Mouse (Mus musculus): Measurements from ENCODE around the gene Reep1. TPM values are rescaled to one million over a fixed set of nuclear protein-coding genes. Genes with fewer than 3 reads are reported as not detected.

Reep1 gene
- polyA plus RNA-seq, 1 experiment = 82.1 TPM

GRCm38 (mm10) chr6:71812820-71813219, 105.5 kb downstream of the Reep1 start:
- no peak overlapping the region for H3K27ac ChIP-seq (ENCODE audit: insufficient read depth, low read length)
- no peak overlapping the region for H3K4me3 ChIP-seq (replicated peaks; ENCODE audit: insufficient read depth, low read depth, low read length)
- H3K27me3 ChIP-seq (ENCODE audit: control insufficient read depth, insufficient read depth, low read length) = no peaks in the 10 kb centered on the region
- no peak for DNase-seq
- TF ChIP-seq POLR2A (IDR thresholded peaks at IDR 0.05; ENCODE audit: borderline replicate concordance, insufficient read depth, low read length) = no peak
- TF ChIP-seq CTCF (IDR thresholded peaks at IDR 0.05; ENCODE audit: borderline replicate concordance, insufficient read depth, low read depth, low read length) = no peak
- WGBS = 87% methylated on average over 2 of the region's 2 CpGs
- H3K4me1 ChIP-seq (ENCODE audit: control insufficient read depth, insufficient read depth, low read length) = no peaks in the 10 kb centered on the region

- Histone ChIP-seq H3K27ac (ENCODE audit: insufficient read depth, low read length) (no peak overlapping the region), H3K4me3 (replicated peaks; ENCODE audit: insufficient read depth, low read depth, low read length) (no peak overlapping the region), H3K27me3 (ENCODE audit: control insufficient read depth, insufficient read depth, low read length) (no peaks in the 10 kb centered on the region), H3K4me1 (ENCODE audit: control insufficient read depth, insufficient read depth, low read length) (peaks cover 4% of the 10 kb centered on the region; the same call in 1 of the 2 replicates)
- WGBS = 57% methylated on average over 5 of the region's 5 CpGs
- no peak for DNase-seq
- no peak for TF ChIP-seq CTCF (IDR thresholded peaks at IDR 0.05; ENCODE audit: borderline replicate concordance, insufficient read depth, low read depth, low read length)
- no peak for TF ChIP-seq POLR2A (IDR thresholded peaks at IDR 0.05; ENCODE audit: borderline replicate concordance, insufficient read depth, low read length)
Observed at GRCm38 (mm10) chr6:71819764-71820292, 112.5 kb downstream of the Reep1 start.

- under 1% methylated on average over 7 of the region's 7 CpGs for WGBS
Observed at GRCm38 (mm10) chr6:71823085-71823484, 115.7 kb downstream of the Reep1 start.

GRCm38 (mm10) chr6:71823488-71823887, 116.1 kb downstream of the Reep1 start:
- DNase-seq = peak; percentile 88 to 91
- H3K27me3 ChIP-seq (ENCODE audit: control insufficient read depth, insufficient read depth, low read length) = no peaks in the 10 kb centered on the region
- peaks cover 4% of the 10 kb centered on the region; the same call in 1 of the 2 replicates for H3K4me1 ChIP-seq (ENCODE audit: control insufficient read depth, insufficient read depth, low read length)
- TF ChIP-seq CTCF (IDR thresholded peaks at IDR 0.05; ENCODE audit: borderline replicate concordance, insufficient read depth, low read depth, low read length) = no peak
- peak; percentile 79; the same call in 1 of the 2 replicates for TF ChIP-seq POLR2A (IDR thresholded peaks at IDR 0.05; ENCODE audit: borderline replicate concordance, insufficient read depth, low read length)
- H3K27ac ChIP-seq (ENCODE audit: insufficient read depth, low read length) = peak overlapping the region; percentile 54; the same call in 1 of the 2 replicates
- H3K4me3 ChIP-seq (replicated peaks; ENCODE audit: insufficient read depth, low read depth, low read length) = peak overlapping the region; percentile 99
- under 1% methylated on average over 19 of the region's 19 CpGs for WGBS

More at GRCm38 (mm10) chr6:71823085-71823484, 115.7 kb downstream of the Reep1 start:
- H3K27ac ChIP-seq (ENCODE audit: insufficient read depth, low read length) = no peak overlapping the region
- peaks cover 4% of the 10 kb centered on the region; the same call in 1 of the 2 replicates for H3K4me1 ChIP-seq (ENCODE audit: control insufficient read depth, insufficient read depth, low read length)
- TF ChIP-seq CTCF (IDR thresholded peaks at IDR 0.05; ENCODE audit: borderline replicate concordance, insufficient read depth, low read depth, low read length) (no peak), POLR2A (IDR thresholded peaks at IDR 0.05; ENCODE audit: borderline replicate concordance, insufficient read depth, low read length) (no peak)
- no peak for DNase-seq
- peak overlapping the region; percentile 99 for H3K4me3 ChIP-seq (replicated peaks; ENCODE audit: insufficient read depth, low read depth, low read length)
- no peaks in the 10 kb centered on the region for H3K27me3 ChIP-seq (ENCODE audit: control insufficient read depth, insufficient read depth, low read length)

GRCm38 (mm10) chr6:71823961-71824360, 116.6 kb downstream of the Reep1 start:
- no peak for DNase-seq
- Histone ChIP-seq H3K4me1 (ENCODE audit: control insufficient read depth, insufficient read depth, low read length) (peaks cover 4% of the 10 kb centered on the region; the same call in 1 of the 2 replicates), H3K27ac (ENCODE audit: insufficient read depth, low read length) (no peak overlapping the region), H3K4me3 (replicated peaks; ENCODE audit: insufficient read depth, low read depth, low read length) (peak overlapping the region; percentile 99), H3K27me3 (ENCODE audit: control insufficient read depth, insufficient read depth, low read length) (no peaks in the 10 kb centered on the region)
- WGBS = 41% methylated on average over 3 of the region's 3 CpGs
- TF ChIP-seq CTCF (IDR thresholded peaks at IDR 0.05; ENCODE audit: borderline replicate concordance, insufficient read depth, low read depth, low read length) (no peak), POLR2A (IDR thresholded peaks at IDR 0.05; ENCODE audit: borderline replicate concordance, insufficient read depth, low read length) (no peak)

DNA sequence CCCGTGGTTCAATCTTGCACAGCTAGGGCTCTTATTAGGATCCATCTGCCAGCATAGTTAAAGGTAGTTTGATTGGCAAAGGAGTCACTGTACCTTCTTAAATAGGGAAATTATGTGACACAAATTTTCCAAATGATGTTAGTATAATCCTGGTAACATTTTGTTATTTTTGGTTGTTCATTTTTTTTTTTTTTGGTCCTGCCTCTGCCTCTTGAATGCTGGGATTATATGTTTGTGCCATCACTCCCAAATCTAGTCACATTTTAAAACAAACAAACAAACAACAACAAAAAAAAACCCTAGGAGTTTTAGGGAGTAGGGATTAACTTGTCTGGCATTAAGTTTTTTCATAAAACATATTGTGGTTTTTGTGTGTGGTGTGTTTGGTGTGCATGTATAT, 119.5 kb downstream of the Reep1 start, which contains the start of gene Mrpl35:
Mrpl35 (minus strand) TSS at position 101 of the 400 bp plus-strand sequence.
- TF ChIP-seq POLR2A (IDR thresholded peaks at IDR 0.05; ENCODE audit: borderline replicate concordance, insufficient read depth, low read length) (no peak), CTCF (IDR thresholded peaks at IDR 0.05; ENCODE audit: borderline replicate concordance, insufficient read depth, low read depth, low read length) (no peak)
- Histone ChIP-seq H3K4me3 (replicated peaks; ENCODE audit: insufficient read depth, low read depth, low read length) (no peak within 1 kb of the TSS), H3K27me3 (ENCODE audit: control insufficient read depth, insufficient read depth, low read length) (no peaks in the 10 kb centered on the region), H3K4me1 (ENCODE audit: control insufficient read depth, insufficient read depth, low read length) (peaks cover 4% of the 10 kb centered on the region; the same call in 1 of the 2 replicates), H3K27ac (ENCODE audit: insufficient read depth, low read length) (no peak within 1 kb of the TSS)
- 31% methylated on average over 1 of the region's 1 CpGs for WGBS
- no peak for DNase-seq

GRCm38 (mm10) chr6:71829768-71830167, 122.4 kb downstream of the Reep1 start:
- Histone ChIP-seq H3K4me3 (replicated peaks; ENCODE audit: insufficient read depth, low read depth, low read length) (no peak overlapping the region), H3K27me3 (ENCODE audit: control insufficient read depth, insufficient read depth, low read length) (no peaks in the 10 kb centered on the region), H3K4me1 (ENCODE audit: control insufficient read depth, insufficient read depth, low read length) (no peaks in the 10 kb centered on the region), H3K27ac (ENCODE audit: insufficient read depth, low read length) (no peak overlapping the region)
- 87% methylated on average over 9 of the region's 9 CpGs for WGBS
- no peak for DNase-seq
- TF ChIP-seq CTCF (IDR thresholded peaks at IDR 0.05; ENCODE audit: borderline replicate concordance, insufficient read depth, low read depth, low read length) (no peak), POLR2A (IDR thresholded peaks at IDR 0.05; ENCODE audit: borderline replicate concordance, insufficient read depth, low read length) (no peak)

Measured in cerebellum, adult 2 months (tissue).